Mouse (Mus musculus): ENCODE data around the gene Syt3. TPM values are rescaled to one million over a fixed set of nuclear protein-coding genes. Genes with fewer than 3 reads are reported as not detected.

Gene Syt3
- polyA plus RNA-seq, 2 experiments, result 3.3 to 4.6 TPM

DNA sequence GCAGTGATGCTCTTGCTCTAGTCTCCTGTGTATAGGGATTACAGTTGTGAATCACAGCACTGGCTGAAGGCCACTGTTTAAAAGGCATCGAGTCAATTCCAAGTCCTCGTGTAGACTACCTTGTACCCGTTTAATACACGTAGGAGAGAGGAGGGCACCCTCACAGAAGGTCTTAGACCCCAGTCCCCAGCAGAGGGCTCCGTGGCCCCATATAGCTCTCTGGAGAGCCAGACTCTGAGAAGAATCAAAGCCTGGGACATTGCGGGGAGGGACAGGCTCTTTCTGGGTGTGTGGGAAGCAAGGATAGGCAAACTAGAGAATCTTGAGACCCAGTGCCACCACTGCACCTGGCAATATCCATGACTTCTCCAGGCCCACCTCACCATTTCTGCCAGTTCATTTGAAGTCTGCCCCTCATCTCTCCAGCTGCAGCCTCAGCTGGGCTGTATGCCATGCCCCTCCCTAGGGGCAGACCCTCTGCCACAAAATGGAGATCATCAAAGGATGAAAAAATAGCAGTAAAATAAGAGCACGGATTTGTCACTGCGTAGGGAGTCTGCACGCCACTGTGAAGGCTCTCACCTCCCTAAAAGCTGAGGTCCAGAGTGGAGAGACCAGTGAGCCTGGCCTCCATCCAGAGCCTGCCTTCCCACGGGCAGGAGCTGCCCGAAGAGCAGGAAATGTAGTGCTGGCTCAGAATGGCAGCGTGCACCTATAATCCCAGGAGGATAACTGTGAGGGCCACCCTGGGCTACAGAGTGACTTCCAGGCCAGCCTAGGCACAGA, 62.4 kb downstream of the Syt3 start:
- H3K27me3 ChIP-seq (ENCODE audit: control insufficient read depth, insufficient read depth, low read length), result peaks cover 51% of the 10 kb centered on the region
- no peak overlapping the region for H3K9ac ChIP-seq (ENCODE audit: low read depth, low read length, severe bottlenecking)
- 40% methylated on average over 12 of the region's 12 CpGs for WGBS
- DNase-seq (ENCODE audit: low spot score), result no peak
- no peak overlapping the region for H3K4me3 ChIP-seq (replicated peaks; ENCODE audit: low read length)
- H3K4me2 ChIP-seq (replicated peaks; ENCODE audit: low read depth, low read length, severe bottlenecking), result no peak overlapping the region
- H3K27ac ChIP-seq (replicated peaks; ENCODE audit: low read depth, low read length), result no peak overlapping the region
- no peaks in the 10 kb centered on the region for H3K36me3 ChIP-seq (ENCODE audit: control insufficient read depth, insufficient read depth, low read length)
- ATAC-seq (ENCODE audit: low FRiP score, low read depth), result no peak
- no peaks in the 10 kb centered on the region for H3K9me3 ChIP-seq (ENCODE audit: control insufficient read depth, low read length)
- peaks cover 5% of the 10 kb centered on the region; the same call in 1 of the 2 replicates for H3K4me1 ChIP-seq (ENCODE audit: control insufficient read depth, insufficient read depth, low read length)
- no peak for TF ChIP-seq POLR2A (IDR thresholded peaks at IDR 0.05; ENCODE audit: borderline replicate concordance, extremely low read depth, insufficient read depth, insufficient read length)

Other genes starting within 250 kb of the Syt3 start
- gene Klk1b16, start 247.3 kb upstream of the Syt3 start, polyA plus RNA-seq (2012; rRNA removed), result not detected in 2 replicates
- not detected in 2 replicates for gene Klk1b16, start 247.3 kb upstream of the Syt3 start, polyA plus RNA-seq (2014; fragmentation: Nextera tagmentation; extraction: Ambion mirVana)
- gene Klk1b24, start 195.9 kb upstream of the Syt3 start, polyA plus RNA-seq (2012; rRNA removed), result 0.08 and 0.17 TPM in 2 replicates
- not detected in 2 replicates for gene Klk1b24, start 195.9 kb upstream of the Syt3 start, polyA plus RNA-seq (2014; fragmentation: Nextera tagmentation; extraction: Ambion mirVana)
- gene Klk1b3, start 185.9 kb upstream of the Syt3 start, polyA plus RNA-seq (2012; rRNA removed), result not detected in 2 replicates
- not detected in 2 replicates for gene Klk1b3, start 185.9 kb upstream of the Syt3 start, polyA plus RNA-seq (2014; fragmentation: Nextera tagmentation; extraction: Ambion mirVana)
- gene Klk1b4, start 176.7 kb upstream of the Syt3 start, polyA plus RNA-seq (2012; rRNA removed), result not detected in 2 replicates
- gene Klk1b4, start 176.7 kb upstream of the Syt3 start, polyA plus RNA-seq (2014; fragmentation: Nextera tagmentation; extraction: Ambion mirVana), result not detected in 2 replicates
- not detected in 2 replicates for gene Klk1b5, start 168.2 kb upstream of the Syt3 start, polyA plus RNA-seq (2012; rRNA removed)
- gene Klk1b5, start 168.2 kb upstream of the Syt3 start, polyA plus RNA-seq (2014; fragmentation: Nextera tagmentation; extraction: Ambion mirVana), result not detected in 2 replicates
- 0.27 TPM in 1 of 2 replicates, not detected in the other for gene Klk1, start 158.7 kb upstream of the Syt3 start, polyA plus RNA-seq (2012; rRNA removed)
- not detected in 2 replicates for gene Klk1, start 158.7 kb upstream of the Syt3 start, polyA plus RNA-seq (2014; fragmentation: Nextera tagmentation; extraction: Ambion mirVana)
- gene Gm36864, start 147.9 kb upstream of the Syt3 start, polyA plus RNA-seq (2012; rRNA removed), result not detected in 2 replicates
- not detected in 2 replicates for gene Gm36864, start 147.9 kb upstream of the Syt3 start, polyA plus RNA-seq (2014; fragmentation: Nextera tagmentation; extraction: Ambion mirVana)
- 1.3 and 1.4 TPM in 2 replicates for gene 1700028J19Rik, start 137.4 kb upstream of the Syt3 start, polyA plus RNA-seq (2012; rRNA removed)
- gene 1700028J19Rik, start 137.4 kb upstream of the Syt3 start, polyA plus RNA-seq (2014; fragmentation: Nextera tagmentation; extraction: Ambion mirVana), result 0.53 and 1.3 TPM in 2 replicates
- 315 and 368 TPM in 2 replicates for gene 2410002F23Rik, start 137.4 kb upstream of the Syt3 start, polyA plus RNA-seq (2012; rRNA removed)
- 163 and 170 TPM in 2 replicates for gene 2410002F23Rik, start 137.4 kb upstream of the Syt3 start, polyA plus RNA-seq (2014; fragmentation: Nextera tagmentation; extraction: Ambion mirVana)
- 0.09 and 0.25 TPM in 2 replicates for gene Acp4, start 126.7 kb upstream of the Syt3 start, polyA plus RNA-seq (2012; rRNA removed)
- 0.11 and 0.25 TPM in 2 replicates for gene Acp4, start 126.7 kb upstream of the Syt3 start, polyA plus RNA-seq (2014; fragmentation: Nextera tagmentation; extraction: Ambion mirVana)
- gene Gm15517, start 122.7 kb upstream of the Syt3 start, polyA plus RNA-seq (2012; rRNA removed), result not detected in 2 replicates
- not detected in 2 replicates for gene Gm15517, start 122.7 kb upstream of the Syt3 start, polyA plus RNA-seq (2014; fragmentation: Nextera tagmentation; extraction: Ambion mirVana)
- 21.2 and 22.8 TPM in 2 replicates for gene Clec11a, start 77.2 kb upstream of the Syt3 start, polyA plus RNA-seq (2012; rRNA removed)
- 12.4 and 15.5 TPM in 2 replicates for gene Clec11a, start 77.2 kb upstream of the Syt3 start, polyA plus RNA-seq (2014; fragmentation: Nextera tagmentation; extraction: Ambion mirVana)
- 13.6 and 18.2 TPM in 2 replicates for gene Shank1, start 73.8 kb upstream of the Syt3 start, polyA plus RNA-seq (2012; rRNA removed)
- gene Shank1, start 73.8 kb upstream of the Syt3 start, polyA plus RNA-seq (2014; fragmentation: Nextera tagmentation; extraction: Ambion mirVana), result 4.0 and 4.3 TPM in 2 replicates
- 2.1 and 2.7 TPM in 2 replicates for gene 1700008O03Rik, start 1.7 kb downstream of the Syt3 start, polyA plus RNA-seq (2012; rRNA removed)
- 0.67 and 0.73 TPM in 2 replicates for gene 1700008O03Rik, start 1.7 kb downstream of the Syt3 start, polyA plus RNA-seq (2014; fragmentation: Nextera tagmentation; extraction: Ambion mirVana)
- 15.3 and 23.0 TPM in 2 replicates for gene Lrrc4b, start 44.9 kb downstream of the Syt3 start, polyA plus RNA-seq (2012; rRNA removed)
- 1.6 and 1.8 TPM in 2 replicates for gene Lrrc4b, start 44.9 kb downstream of the Syt3 start, polyA plus RNA-seq (2014; fragmentation: Nextera tagmentation; extraction: Ambion mirVana)
- gene Aspdh, start 81.3 kb downstream of the Syt3 start, polyA plus RNA-seq (2012; rRNA removed), result 1.8 and 3.1 TPM in 2 replicates
- gene Aspdh, start 81.3 kb downstream of the Syt3 start, polyA plus RNA-seq (2014; fragmentation: Nextera tagmentation; extraction: Ambion mirVana), result 0.37 and 0.58 TPM in 2 replicates
- 167 and 215 TPM in 2 replicates for gene Josd2, start 83.9 kb downstream of the Syt3 start, polyA plus RNA-seq (2012; rRNA removed)
- 78.9 and 81.5 TPM in 2 replicates for gene Josd2, start 83.9 kb downstream of the Syt3 start, polyA plus RNA-seq (2014; fragmentation: Nextera tagmentation; extraction: Ambion mirVana)
- gene Emc10, start 112.4 kb downstream of the Syt3 start, polyA plus RNA-seq (2012; rRNA removed), result 182 and 265 TPM in 2 replicates
- 149 and 151 TPM in 2 replicates for gene Emc10, start 112.4 kb downstream of the Syt3 start, polyA plus RNA-seq (2014; fragmentation: Nextera tagmentation; extraction: Ambion mirVana)
- gene Fam71e1, start 112.5 kb downstream of the Syt3 start, polyA plus RNA-seq (2012; rRNA removed), result 19.8 and 21.5 TPM in 2 replicates
- 12.2 and 13.6 TPM in 2 replicates for gene Fam71e1, start 112.5 kb downstream of the Syt3 start, polyA plus RNA-seq (2014; fragmentation: Nextera tagmentation; extraction: Ambion mirVana)
- gene Mybpc2, start 140.6 kb downstream of the Syt3 start, polyA plus RNA-seq (2012; rRNA removed), result 0.03 TPM in 2 replicates
- 0.06 and 0.15 TPM in 2 replicates for gene Mybpc2, start 140.6 kb downstream of the Syt3 start, polyA plus RNA-seq (2014; fragmentation: Nextera tagmentation; extraction: Ambion mirVana)
- 1.1 and 1.5 TPM in 2 replicates for gene Spib, start 148.0 kb downstream of the Syt3 start, polyA plus RNA-seq (2012; rRNA removed)
- gene Spib, start 148.0 kb downstream of the Syt3 start, polyA plus RNA-seq (2014; fragmentation: Nextera tagmentation; extraction: Ambion mirVana), result 0.43 and 0.59 TPM in 2 replicates
- gene Pold1, start 164.7 kb downstream of the Syt3 start, polyA plus RNA-seq (2012; rRNA removed), result 102 and 133 TPM in 2 replicates
- gene Pold1, start 164.7 kb downstream of the Syt3 start, polyA plus RNA-seq (2014; fragmentation: Nextera tagmentation; extraction: Ambion mirVana), result 62.1 and 63.1 TPM in 2 replicates
- 88.9 and 117 TPM in 2 replicates for gene Nr1h2, start 169.8 kb downstream of the Syt3 start, polyA plus RNA-seq (2012; rRNA removed)
- 63.8 and 75.9 TPM in 2 replicates for gene Nr1h2, start 169.8 kb downstream of the Syt3 start, polyA plus RNA-seq (2014; fragmentation: Nextera tagmentation; extraction: Ambion mirVana)
- gene Napsa, start 188.3 kb downstream of the Syt3 start, polyA plus RNA-seq (2012; rRNA removed), result 1.4 and 1.5 TPM in 2 replicates
- gene Napsa, start 188.3 kb downstream of the Syt3 start, polyA plus RNA-seq (2014; fragmentation: Nextera tagmentation; extraction: Ambion mirVana), result 2.2 and 2.3 TPM in 2 replicates
- 2.7 and 3.8 TPM in 2 replicates for gene Kcnc3, start 206.6 kb downstream of the Syt3 start, polyA plus RNA-seq (2012; rRNA removed)
- 0.23 and 0.29 TPM in 2 replicates for gene Kcnc3, start 206.6 kb downstream of the Syt3 start, polyA plus RNA-seq (2014; fragmentation: Nextera tagmentation; extraction: Ambion mirVana)

All from limb, embryonic 14.5 days (tissue).